Mouse (Mus musculus): ENCODE results near the gene Ncoa5. TPM values are rescaled to one million over a fixed set of nuclear protein-coding genes. Genes with fewer than 3 reads are reported as not detected.

Ncoa5 gene
- total RNA-seq (2021) = 10 to 100 TPM; 28.9 to 36.0 TPM
- long read RNA-seq, experiment 1, transcript Ncoa5-201 (8 exons, 3,179 nt) = major isoform, 13 of 33 reads
- long read RNA-seq, experiment 1, partial matches to known transcripts = 3 of 33 reads
- long read RNA-seq, experiment 1, other reads (novel, unspliced or antisense) = 14 of 33 reads
- long read RNA-seq, experiment 2, partial matches to known transcripts = 2 of 9 reads
- long read RNA-seq, experiment 2, other reads (novel, unspliced or antisense) = 1 of 9 reads

GRCm38 (mm10) chr2:165034131-165035057 lies at the start of gene Ncoa5:
Gene Ncoa5 (minus strand): TSS chr2:165034867.
- peak; percentile 98 to 99 for DNase-seq

- no peak for DNase-seq
Measured at GRCm38 (mm10) chr2:165081257-165081656, 46.6 kb upstream of the Ncoa5 start.

GRCm38 (mm10) chr2:165080657-165081056 lies 46.0 kb upstream of the Ncoa5 start:
- peak; percentile 55 to 64 for DNase-seq

GRCm38 (mm10) chr2:165078605-165079004 lies 43.9 kb upstream of the Ncoa5 start:
- DNase-seq = peak; percentile 45 to 73

- no peak for DNase-seq
Measured at GRCm38 (mm10) chr2:165078045-165078444, 43.4 kb upstream of the Ncoa5 start.

GRCm38 (mm10) chr2:165077055-165077454 lies 42.4 kb upstream of the Ncoa5 start:
- DNase-seq = no peak

- peak; percentile 82 to 85 for DNase-seq
Measured at GRCm38 (mm10) chr2:165074937-165075336, 40.3 kb upstream of the Ncoa5 start.

- DNase-seq = no peak
Measured at GRCm38 (mm10) chr2:165074081-165074884, 39.6 kb upstream of the Ncoa5 start.

- DNase-seq = no peak
Measured at GRCm38 (mm10) chr2:165073381-165073781, 38.7 kb upstream of the Ncoa5 start.

- DNase-seq = peak; percentile 72 to 77
Measured at GRCm38 (mm10) chr2:165070096-165070816, 35.6 kb upstream of the Ncoa5 start.

GRCm38 (mm10) chr2:165068806-165069205 lies 34.1 kb upstream of the Ncoa5 start:
- no peak for DNase-seq

- no peak for DNase-seq
Measured at GRCm38 (mm10) chr2:165064489-165064888, 29.8 kb upstream of the Ncoa5 start.

GRCm38 (mm10) chr2:165061638-165062433 lies 27.2 kb upstream of the Ncoa5 start:
- no peak for DNase-seq

- no peak for DNase-seq
Measured at GRCm38 (mm10) chr2:165059961-165060360, 25.3 kb upstream of the Ncoa5 start.

GRCm38 (mm10) chr2:165056377-165057085 lies 21.9 kb upstream of the Ncoa5 start:
- DNase-seq = no peak

GRCm38 (mm10) chr2:165055905-165056304 lies 21.2 kb upstream of the Ncoa5 start:
- DNase-seq = peak; percentile 32 to 54

- DNase-seq = peak; percentile 83 to 87
Measured at GRCm38 (mm10) chr2:165054888-165055852, 20.5 kb upstream of the Ncoa5 start, which contains the start of gene Cd40. Gene Cd40 (plus strand): TSS chr2:165055627.

GRCm38 (mm10) chr2:165051566-165051965 lies 16.9 kb upstream of the Ncoa5 start:
- DNase-seq = no peak

Measured in adrenal gland, postnatal 36 days (tissue).